Mouse (Mus musculus) mesoderm, embryonic 11.5 days (tissue): ENCODE measurements at regions not wholly inside any gene's neighbourhood (a gene's known extent, or its start where the extent isn't known, plus 50 kb on each side); places are given as distances from the start of the nearest gene placed in this dataset.
"Not testable (repeated sequence)": the region's sequence is repeated elsewhere in the genome, so short reads cannot be mapped to it uniquely, and the experiment has no call there.

ENCODE experiments used
- DNase-seq: peaks from one replicate; pipeline ENCODE4 v3.0.0-alpha.2; 2012; ENCODE audit warnings: low read depth, low spot score

- peak; percentile 40 for DNase-seq
Observed at GRCm38 (mm10) chrX:12294941-12295340, 134.8 kb upstream of the Bcor start.

- DNase-seq: no peak
Observed at GRCm38 (mm10) chrX:12296264-12297053, 136.3 kb upstream of the Bcor start.

GRCm38 (mm10) chrX:12298609-12299008, 138.5 kb upstream of the Bcor start:
- DNase-seq: no peak

GRCm38 (mm10) chrX:12299236-12299635, 139.1 kb upstream of the Bcor start:
- DNase-seq: no peak

DNA sequence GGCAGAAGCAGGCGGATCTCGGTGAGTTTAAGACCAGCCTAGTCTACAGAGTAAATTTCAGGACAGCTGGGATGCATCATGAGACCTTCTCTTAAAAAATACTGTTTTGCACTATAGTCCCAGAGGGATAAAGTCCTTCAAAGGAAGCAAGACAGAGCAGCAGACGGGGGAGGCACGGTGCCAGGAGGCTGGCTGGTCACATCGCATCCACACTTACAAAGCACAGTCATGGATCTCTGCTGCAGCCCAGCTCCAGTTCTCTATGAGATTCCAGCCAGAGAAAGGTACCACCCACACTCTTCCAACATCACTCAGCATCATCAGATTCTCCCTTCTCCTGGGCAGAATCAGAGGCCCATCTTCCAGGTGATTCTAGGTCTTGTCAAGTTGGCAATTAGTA, 144.5 kb upstream of the Bcor start:
- no peak for DNase-seq

DNA sequence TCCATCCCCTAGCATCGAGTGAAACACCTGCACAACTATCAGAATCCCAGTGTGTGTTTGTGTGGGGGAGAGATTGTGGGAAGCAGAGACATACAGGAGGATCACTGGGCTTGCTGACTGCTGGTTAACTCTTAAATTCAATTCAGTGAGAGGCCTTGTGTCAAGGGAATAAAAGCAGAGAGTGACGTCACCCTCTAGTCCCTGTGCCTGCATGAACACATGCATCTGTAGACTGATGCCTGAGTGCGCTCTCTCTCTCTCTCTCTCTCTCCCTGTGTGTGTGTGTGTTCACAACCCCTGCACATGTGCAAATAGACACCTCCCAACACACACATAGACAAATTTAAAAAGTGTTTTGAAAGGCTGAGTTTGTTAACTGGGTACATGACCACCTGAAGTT, 146.8 kb upstream of the Bcor start:
- DNase-seq: no peak

DNA sequence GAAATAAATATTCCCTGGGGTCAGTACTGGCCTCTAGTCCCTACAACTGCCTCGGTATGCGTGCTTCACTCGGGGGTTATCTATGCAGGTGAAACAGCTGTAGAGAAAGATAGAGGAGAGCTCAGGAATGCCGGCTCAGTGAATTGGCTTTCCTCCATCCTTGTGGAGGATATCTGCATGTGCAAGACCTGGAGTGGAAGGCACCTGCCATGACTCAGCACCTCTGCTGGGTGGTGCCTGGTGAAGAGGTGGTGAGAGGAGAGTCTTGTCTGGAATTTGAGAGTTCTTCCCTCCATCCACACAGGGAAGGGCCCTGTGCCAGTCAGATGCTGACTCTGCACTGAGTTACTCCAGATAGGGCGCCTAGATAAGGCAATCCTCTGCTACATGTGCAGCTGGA, 152.4 kb upstream of the Bcor start:
- DNase-seq: no peak

- DNase-seq: no peak
Observed at GRCm38 (mm10) chrX:12315658-12316057, 155.5 kb upstream of the Bcor start.

GRCm38 (mm10) chrX:12317488-12317887, 157.3 kb upstream of the Bcor start:
- DNase-seq: not testable (repeated sequence)

DNA sequence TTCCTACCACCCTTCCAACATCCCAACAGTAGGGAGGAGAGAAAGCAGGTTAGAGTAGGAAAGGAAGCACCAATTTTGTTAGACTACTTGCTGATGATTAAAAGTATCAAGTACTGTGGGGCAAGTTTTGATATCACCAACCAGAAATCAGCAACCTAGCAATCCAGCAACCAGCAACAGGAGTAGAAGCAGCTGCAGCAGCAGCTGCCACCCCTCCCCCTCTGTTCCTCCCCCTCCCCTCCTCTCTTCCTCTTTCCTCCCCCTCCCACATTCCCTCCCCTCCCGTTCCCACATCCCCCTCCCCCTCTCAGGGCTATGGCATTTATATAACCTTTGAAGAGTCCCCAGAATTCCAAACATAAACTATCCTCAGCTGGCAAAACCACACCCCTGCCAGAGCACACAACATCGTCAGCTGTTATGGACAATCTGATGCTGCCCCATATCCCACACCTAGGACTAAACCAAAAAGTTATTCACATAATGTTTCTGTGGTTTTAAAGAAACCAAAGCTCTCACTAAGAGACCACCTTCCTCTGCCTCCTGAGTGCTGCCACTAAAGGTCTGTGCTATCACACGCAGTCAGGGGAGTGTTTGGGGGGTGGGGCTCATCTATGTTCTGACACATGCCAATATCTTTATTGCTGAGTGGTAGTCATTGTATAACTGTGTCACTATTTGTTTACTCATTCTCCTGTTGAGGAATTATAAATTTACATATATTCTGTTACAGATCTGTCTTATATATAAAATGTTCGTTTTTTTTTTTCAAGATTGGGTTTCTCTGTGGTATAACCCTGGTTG, 158.9 kb upstream of the Bcor start:
- DNase-seq: no peak

- no peak for DNase-seq
Observed at GRCm38 (mm10) chrX:12322453-12322852, 162.3 kb upstream of the Bcor start.

DNA sequence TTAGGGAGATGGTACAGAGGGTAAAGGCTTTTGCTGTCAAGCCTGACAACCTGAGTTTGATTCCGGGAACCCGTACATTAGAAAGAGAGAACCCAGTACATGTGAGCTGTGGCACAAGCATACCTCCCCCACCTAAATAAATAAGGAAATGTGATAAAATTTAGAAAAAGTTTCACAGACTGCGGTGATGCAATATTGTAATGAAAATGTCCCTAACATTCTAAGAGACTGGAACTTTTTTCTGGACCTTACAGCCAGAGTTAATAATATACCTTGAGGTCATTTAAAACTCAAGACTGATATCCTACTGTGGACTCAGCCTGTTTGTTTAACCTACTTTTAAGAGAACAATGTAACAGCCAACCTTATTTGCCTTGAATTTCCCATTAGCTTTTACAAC, 163.1 kb upstream of the Bcor start:
- DNase-seq: no peak

GRCm38 (mm10) chrX:12323812-12324211, 163.7 kb upstream of the Bcor start:
- no peak for DNase-seq

- DNase-seq: no peak
Observed at GRCm38 (mm10) chrX:12327464-12327863, 167.3 kb upstream of the Bcor start.

DNA sequence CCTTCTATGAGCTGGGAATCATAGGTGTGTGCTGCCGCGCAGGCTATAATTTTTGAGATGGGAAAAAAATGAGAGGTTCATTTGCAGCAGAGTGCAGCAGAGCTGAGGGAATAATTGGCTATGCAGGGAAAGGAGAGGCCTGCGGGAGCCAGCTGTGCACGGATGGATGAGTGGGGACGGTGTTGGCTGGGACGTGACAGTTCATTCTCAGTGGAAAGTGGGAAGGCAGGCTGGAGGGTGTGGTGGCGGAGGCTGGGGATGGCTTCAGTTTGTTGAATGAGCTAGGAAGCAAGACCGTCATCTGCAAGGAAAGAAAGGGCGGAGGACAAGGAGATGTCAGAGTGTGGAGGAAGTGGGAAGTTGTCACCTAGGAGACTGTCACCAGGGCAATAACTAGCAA, 180.4 kb upstream of the Bcor start:
- no peak for DNase-seq

- peak; percentile 21 for DNase-seq
Observed at GRCm38 (mm10) chrX:12341356-12341965, 181.3 kb upstream of the Bcor start.

DNA sequence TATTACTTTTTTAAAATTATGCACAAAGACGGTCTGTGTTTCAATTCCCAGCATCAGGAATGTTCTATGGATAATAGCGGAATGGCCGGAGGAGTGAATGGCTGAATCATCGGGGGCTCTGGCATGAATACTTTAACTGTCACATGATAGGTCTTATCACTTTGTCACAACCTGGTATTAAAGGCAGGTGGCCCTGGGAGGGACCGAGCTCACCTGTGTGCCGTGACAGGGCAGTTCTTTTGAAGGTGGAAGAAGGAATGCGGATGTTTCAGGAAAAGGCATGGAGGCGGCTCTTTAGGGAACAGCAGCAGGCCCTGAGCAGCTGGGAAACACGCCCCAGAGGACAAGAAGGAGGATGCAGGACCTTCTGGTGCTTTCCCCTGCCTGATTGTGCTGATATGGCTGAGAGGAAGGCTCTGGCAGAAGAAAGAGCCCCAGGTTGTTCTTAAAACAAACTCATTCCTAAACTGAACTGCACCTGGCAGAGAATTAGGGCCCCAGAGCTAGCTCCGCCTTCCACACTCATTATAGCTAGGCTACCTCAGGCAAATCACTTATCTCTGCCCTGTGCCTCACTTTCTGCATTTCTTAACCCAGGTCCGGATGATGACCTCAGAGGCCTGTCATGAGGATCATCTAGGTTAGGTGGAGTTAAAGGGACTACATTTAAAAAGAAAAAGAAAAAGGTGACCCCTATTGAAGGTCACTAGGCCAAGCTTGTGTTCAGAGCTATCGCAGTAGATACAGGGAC, 184.8 kb upstream of the Bcor start:
- DNase-seq: no peak

DNA sequence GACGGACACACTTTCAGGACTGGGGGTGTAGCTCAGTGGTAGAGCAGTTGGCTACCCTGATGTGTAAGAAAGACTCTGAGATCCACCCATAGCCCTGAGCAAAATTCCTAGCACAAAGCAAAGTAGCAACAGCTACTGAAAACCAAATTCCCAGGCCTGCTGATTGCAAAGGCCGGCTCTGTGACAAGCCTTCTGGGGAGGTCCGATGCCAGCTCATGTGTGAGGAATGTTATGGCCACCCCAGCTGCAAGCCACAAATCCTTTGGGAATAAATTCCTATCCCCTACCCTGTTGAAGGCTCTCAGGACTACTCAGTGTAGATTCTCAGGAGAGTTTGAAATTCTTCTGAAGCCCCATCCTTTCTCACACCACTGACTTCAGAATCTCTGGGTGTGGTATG, 186.7 kb upstream of the Bcor start:
- DNase-seq: no peak

GRCm38 (mm10) chrX:12348117-12348516, 188.0 kb upstream of the Bcor start:
- DNase-seq: no peak

- DNase-seq: no peak
Observed at GRCm38 (mm10) chrX:12354875-12355274, 194.7 kb upstream of the Bcor start.

- no peak for DNase-seq
Observed at GRCm38 (mm10) chrX:12358026-12358425, 197.9 kb upstream of the Bcor start.
